ENCODE assay signal across 13 mouse cellular contexts in genomic region chr6:144312781-144313754, GRCm38 (mm10).
A peak's percentile ranks its signal among the peaks of the same experiment; 100 is the strongest.
DNase-seq lines count a peak whose midpoint lies in the region; ATAC-seq lines count a peak whose summit lies in the region.
"Had no signal": no experiment of that assay in that cellular context is flagged by ENCODE, and none has a peak within 500 bp of the region (broad histone marks: within the 10 kb centered on the region; RNA-seq: fewer than 3 reads in every experiment).

No protein-coding gene starts in this region.

- no peaks in the 10 kb centered on the region for H3K36me3 ChIP-seq in embryonic facial prominence, embryonic 12.5 days
- H3K36me3 ChIP-seq in hindbrain, embryonic 12.5 days = no peaks in the 10 kb centered on the region
- no peaks in the 10 kb centered on the region for H3K36me3 ChIP-seq in midbrain, embryonic 13.5 days
- H3K36me3 ChIP-seq: liver, embryonic 13.5 days; stomach, embryonic 15.5 days had no signal

- DNase-seq in R1 (ENCODE audit: low read depth, low spot score) = peak; percentile 12
- DNase-seq in urinary bladder, postnatal 10 days (ENCODE audit: low spot score) = no peak
- no peak for DNase-seq in urinary bladder, adult 18-20 months (ENCODE audit: low spot score in 2 of 2)
- no peak for DNase-seq in layer of hippocampus, adult 9-11 months
- no peak for DNase-seq in adrenal gland, adult 8-10 months
- DNase-seq: cerebellum, postnatal 36 days; liver, embryonic 13.5 days had no signal

- no peak for ATAC-seq in embryonic facial prominence, embryonic 12.5 days (ENCODE audit: insufficient number of reproducible peaks, insufficient read depth, low FRiP score, low TSS enrichment)
- ATAC-seq in hindbrain, embryonic 12.5 days (ENCODE audit: low FRiP score) = peak; percentile 93
- peak; percentile 94 for ATAC-seq in midbrain, embryonic 13.5 days
- ATAC-seq: intestine, embryonic 16.5 days had no signal

- WGBS in embryonic facial prominence, embryonic 12.5 days = 46% methylated on average over 17 of the region's 17 CpGs
- WGBS in hindbrain, embryonic 12.5 days = 35% methylated on average over 17 of the region's 17 CpGs
- WGBS in midbrain, embryonic 13.5 days = 37% methylated on average over 17 of the region's 17 CpGs

- 0 out of 2 replicates have a peak overlapping the region, but pooled peaks have one; percentile 23 for H3K27ac ChIP-seq in embryonic facial prominence, embryonic 12.5 days
- peak overlapping the region; percentile 60 for H3K27ac ChIP-seq in hindbrain, embryonic 12.5 days
- H3K27ac ChIP-seq in midbrain, embryonic 13.5 days = peak overlapping the region; percentile 53
- H3K27ac ChIP-seq: stomach, embryonic 15.5 days had no signal

- no peak overlapping the region for H3K4me2 ChIP-seq in embryonic facial prominence, embryonic 12.5 days (replicated peaks)
- H3K4me2 ChIP-seq in hindbrain, embryonic 12.5 days (replicated peaks) = no peak overlapping the region
- 0 out of 2 replicates have a peak overlapping the region, but pooled peaks have one; percentile 3 for H3K4me2 ChIP-seq in midbrain, embryonic 13.5 days (replicated peaks)
- H3K4me2 ChIP-seq: heart, embryonic 11.5 days; liver, embryonic 13.5 days; stomach, embryonic 15.5 days had no signal

- H3K9ac ChIP-seq in embryonic facial prominence, embryonic 12.5 days = no peak overlapping the region
- H3K9ac ChIP-seq in hindbrain, embryonic 12.5 days = no peak overlapping the region
- no peak overlapping the region for H3K9ac ChIP-seq in midbrain, embryonic 13.5 days (replicated peaks)
- H3K9ac ChIP-seq: liver, embryonic 13.5 days; stomach, embryonic 15.5 days had no signal

- peaks cover 4% of the 10 kb centered on the region; the same call in 1 of the 2 replicates for H3K4me1 ChIP-seq in embryonic facial prominence, embryonic 12.5 days
- peaks cover 13% of the 10 kb centered on the region; the same call in 1 of the 2 replicates for H3K4me1 ChIP-seq in hindbrain, embryonic 12.5 days
- peaks cover 18% of the 10 kb centered on the region; the same call in 1 of the 2 replicates for H3K4me1 ChIP-seq in midbrain, embryonic 13.5 days (replicated peaks)
- H3K4me1 ChIP-seq: liver, embryonic 13.5 days; stomach, embryonic 15.5 days had no signal

- H3K4me3 ChIP-seq in embryonic facial prominence, embryonic 12.5 days = no peak overlapping the region
- H3K4me3 ChIP-seq in hindbrain, embryonic 12.5 days = no peak overlapping the region
- no peak overlapping the region for H3K4me3 ChIP-seq in midbrain, embryonic 13.5 days (replicated peaks)
- H3K4me3 ChIP-seq: liver, embryonic 13.5 days; stomach, embryonic 15.5 days had no signal

- H3K27me3 ChIP-seq in embryonic facial prominence, embryonic 12.5 days = no peaks in the 10 kb centered on the region
- H3K27me3 ChIP-seq in hindbrain, embryonic 12.5 days = no peaks in the 10 kb centered on the region
- no peaks in the 10 kb centered on the region for H3K27me3 ChIP-seq in midbrain, embryonic 13.5 days
- H3K27me3 ChIP-seq: liver, embryonic 13.5 days; stomach, embryonic 15.5 days had no signal

- H3K9me3 ChIP-seq in embryonic facial prominence, embryonic 12.5 days = no peaks in the 10 kb centered on the region
- no peaks in the 10 kb centered on the region for H3K9me3 ChIP-seq in hindbrain, embryonic 12.5 days (replicated peaks)
- no peaks in the 10 kb centered on the region; the same call in 1 of the 2 replicates for H3K9me3 ChIP-seq in midbrain, embryonic 13.5 days
- H3K9me3 ChIP-seq: liver, embryonic 13.5 days; stomach, embryonic 15.5 days had no signal
